Mouse (Mus musculus): ENCODE results near the gene Pfpl.

DNA sequence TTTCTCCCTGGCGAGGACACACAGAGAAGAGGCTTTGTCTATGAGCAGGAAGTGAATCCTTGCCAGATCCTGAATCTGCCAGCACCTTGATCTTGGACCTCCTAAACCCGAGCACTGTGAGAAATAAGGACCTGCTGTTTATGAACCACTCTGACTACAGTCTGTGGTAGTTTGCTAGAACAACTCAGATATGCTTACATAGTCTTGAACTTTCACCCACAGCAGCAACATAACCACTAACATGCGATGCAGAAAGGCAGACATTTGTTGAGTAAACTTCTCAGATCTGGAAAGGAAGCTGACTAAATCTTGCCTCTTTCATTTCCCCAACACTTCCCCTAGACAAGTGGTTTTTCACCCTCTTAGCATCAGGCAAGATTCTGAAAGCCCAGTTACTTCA lies 44.2 kb downstream of the Pfpl start:
- TF ChIP-seq CTCF (IDR thresholded peaks at IDR 0.05; ENCODE audit: borderline replicate concordance, control insufficient read depth, extremely low read depth, insufficient read depth, low read length, poor library complexity) (no peak), POLR2A (IDR thresholded peaks at IDR 0.05; ENCODE audit: control insufficient read depth, extremely low read depth, insufficient read depth, low read length, poor library complexity) (no peak)

Measured in thymus, adult 2 months (tissue).